Mouse (Mus musculus): ENCODE results near the gene Cks2.

DNA sequence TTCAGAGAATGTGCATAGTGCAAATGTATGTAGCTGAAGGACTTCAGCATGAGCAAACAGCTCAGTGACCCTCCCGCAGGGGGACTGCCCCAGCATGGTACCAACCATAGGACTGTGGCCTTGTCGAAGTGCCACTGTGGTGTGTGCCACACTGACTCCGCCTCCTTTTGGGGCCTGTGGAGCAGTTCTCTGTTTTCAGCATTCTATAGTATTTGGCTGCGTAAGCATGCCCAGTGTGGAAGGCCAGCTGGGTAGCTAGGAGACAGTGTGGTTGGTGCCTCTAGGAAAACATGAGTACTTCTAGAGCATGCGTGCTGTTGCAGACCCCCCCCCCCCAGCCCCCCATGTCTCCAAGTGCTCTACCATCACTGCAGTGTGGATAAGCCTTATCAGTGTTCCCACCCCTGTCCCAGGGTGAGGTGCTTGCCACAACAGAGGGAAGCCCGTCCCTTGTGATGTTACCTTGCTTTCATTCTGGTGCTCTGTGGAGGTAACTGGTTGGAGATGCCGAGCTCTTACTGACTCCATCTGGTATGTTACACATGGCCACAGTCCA, 32.7 kb downstream of the Cks2 start:
- no peak for TF ChIP-seq CTCF (conservative IDR thresholded peaks at IDR 0.05; ENCODE audit: insufficient read depth, insufficient read length, low read depth, low read length)
- TF ChIP-seq POLR2A (IDR thresholded peaks at IDR 0.05; ENCODE audit: low read depth, low read length) = no peak

Measured in kidney, adult 2 months (tissue).